ENCODE assay signal across 25 mouse cellular contexts in the genomic region with DNA sequence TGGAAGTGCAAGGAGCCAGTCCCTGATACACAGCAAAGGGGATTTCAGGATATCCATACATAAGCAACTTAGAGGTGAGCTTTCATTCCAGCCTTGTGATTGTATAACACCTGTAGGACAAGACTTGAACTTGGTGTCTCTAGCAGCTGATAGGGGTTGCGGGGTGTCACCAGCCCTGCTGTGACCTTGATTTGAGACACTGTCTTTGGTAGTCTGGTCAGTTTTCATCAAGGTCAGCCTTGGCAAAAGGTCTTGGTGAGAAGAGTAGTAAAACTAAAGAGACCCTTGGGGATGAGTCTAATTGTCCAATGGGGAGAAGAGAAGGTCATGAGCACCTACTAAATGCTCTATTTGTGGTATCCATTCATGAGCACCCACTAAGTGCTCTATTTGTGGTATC.
"Had no signal": no experiment of that assay in that cellular context is flagged by ENCODE, and none has a peak within 500 bp of the region (broad histone marks: within the 10 kb centered on the region; RNA-seq: fewer than 3 reads in every experiment).

No protein-coding gene starts in this region.

- H3K9ac ChIP-seq: heart, embryonic 13.5 days; heart, embryonic 15.5 days; hindbrain, embryonic 15.5 days; kidney, embryonic 15.5 days; limb, embryonic 13.5 days; limb, embryonic 15.5 days; liver, embryonic 12.5 days; liver, embryonic 14.5 days had no signal

- H3K9me3 ChIP-seq: heart, embryonic 13.5 days; heart, embryonic 15.5 days; hindbrain, embryonic 15.5 days; kidney, embryonic 15.5 days; limb, embryonic 13.5 days; limb, embryonic 15.5 days; liver, embryonic 12.5 days had no signal

- H3K4me2 ChIP-seq: heart, embryonic 13.5 days; heart, embryonic 15.5 days; hindbrain, embryonic 15.5 days; kidney, embryonic 15.5 days; limb, embryonic 13.5 days; limb, embryonic 15.5 days; liver, embryonic 12.5 days had no signal

- H3K27ac ChIP-seq: heart, adult 2 months; heart, embryonic 13.5 days; heart, embryonic 15.5 days; kidney, embryonic 15.5 days; kidney, postnatal 0 days; limb, embryonic 13.5 days; limb, embryonic 15.5 days; liver, embryonic 12.5 days; liver, embryonic 14.5 days had no signal

- H3K27me3 ChIP-seq: heart, embryonic 13.5 days; heart, embryonic 15.5 days; hindbrain, embryonic 15.5 days; kidney, embryonic 15.5 days; limb, embryonic 13.5 days; limb, embryonic 15.5 days; liver, embryonic 12.5 days had no signal

- H3K4me1 ChIP-seq: liver, embryonic 12.5 days had no signal

- ATAC-seq: hindbrain, postnatal 0 days; intestine, embryonic 16.5 days; liver, embryonic 12.5 days had no signal

- DNase-seq: gastrocnemius, postnatal 14 days; gastrocnemius, postnatal 36 days; heart, adult 11 months; heart, adult 2 months; heart, postnatal 14 days; heart, postnatal 36 days; kidney, adult 11 months; kidney, adult 2 months; kidney, adult 9 months; kidney, postnatal 14 days; kidney, postnatal 36 days; layer of hippocampus, adult 9-11 months; layer of hippocampus, postnatal 36 days; left cerebral cortex, postnatal 4 days had no signal

- H3K36me3 ChIP-seq: heart, embryonic 13.5 days; heart, embryonic 15.5 days; hindbrain, embryonic 15.5 days; kidney, embryonic 15.5 days; limb, embryonic 13.5 days; limb, embryonic 15.5 days; liver, embryonic 12.5 days had no signal

- H3K4me3 ChIP-seq: heart, adult 2 months; heart, embryonic 13.5 days; heart, embryonic 15.5 days; hindbrain, embryonic 15.5 days; kidney, embryonic 15.5 days; limb, embryonic 13.5 days; limb, embryonic 15.5 days; liver, embryonic 12.5 days had no signal
